Mouse (Mus musculus) liver, postnatal 0 days (tissue): ENCODE measurements around the gene Msh4.

ENCODE experiments used
- CTCF ChIP-seq: sonication (generic); IDR thresholded peaks from 2 replicates; pipeline ENCODE4 v1.5.1; 2016; ENCODE audit warnings: antibody characterized with exemption, low read depth
- EP300 ChIP-seq: IDR thresholded peaks from 2 replicates; pipeline ENCODE4 v1.6.1; 2016; ENCODE audit warnings: antibody characterized with exemption, low read depth, mild to moderate bottlenecking

DNA sequence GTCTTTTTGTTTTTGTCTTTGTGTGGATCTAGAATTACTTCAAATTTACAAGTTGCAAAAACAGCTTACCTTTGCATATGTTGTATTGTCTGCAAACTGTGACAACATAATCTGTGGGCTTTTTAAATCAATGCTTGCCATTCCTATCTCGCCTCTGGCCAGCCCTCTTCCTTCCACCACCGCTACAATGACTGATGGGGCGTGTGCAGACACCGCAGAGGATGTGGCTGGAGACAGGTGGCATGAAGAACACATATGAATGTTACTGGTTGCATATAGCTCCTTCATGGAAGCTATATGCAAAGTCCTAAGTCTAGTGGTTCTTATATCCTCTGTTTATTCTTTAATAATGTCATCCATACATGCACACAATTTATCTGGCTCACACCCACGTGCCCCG is 8.7 kb downstream of the Msh4 start:
- TF ChIP-seq CTCF (no peak), EP300 (no peak)
